Mouse (Mus musculus) midbrain, embryonic 16.5 days (tissue): ENCODE data around the gene Mpp3. TPM values are rescaled to one million over a fixed set of nuclear protein-coding genes. Genes with fewer than 3 reads are reported as not detected.

ENCODE experiments used
- ATAC-seq: fragments of 200-750 bp; cut with Nextera tagmentation; 2 replicates; pipeline ENCODE4 v1.8.0; 2017; ENCODE audit warnings: moderate TSS enrichment
- H3K27ac ChIP-seq: fragments of 300-500 bp; sonication (generic); 2 replicates; pipeline ENCODE4 v1.5.1; 2014; ENCODE audit warnings: mild to moderate bottlenecking, low read length, mixed read lengths
- H3K27me3 ChIP-seq: fragments of 300-500 bp; sonication (generic); 2 replicates; pipeline ENCODE4 v1.6.1; 2014; ENCODE audit warnings: low read depth, low read length, mixed read lengths; ENCODE audit not compliant: control insufficient read depth, insufficient read depth
- H3K36me3 ChIP-seq: fragments of 300-500 bp; sonication (generic); 2 replicates; pipeline ENCODE4 v1.6.1; 2014; ENCODE audit warnings: mild to moderate bottlenecking, low read length, moderate library complexity, mixed read lengths; ENCODE audit not compliant: control insufficient read depth, insufficient read depth
- H3K4me1 ChIP-seq: fragments of 300-500 bp; sonication (generic); 2 replicates; pipeline ENCODE4 v1.6.1; 2014; ENCODE audit warnings: mild to moderate bottlenecking, low read length, mixed read lengths; ENCODE audit not compliant: control insufficient read depth, insufficient read depth
- H3K4me2 ChIP-seq: fragments of 300-500 bp; sonication (generic); 2 replicates; pipeline ENCODE4 v1.6.1; 2014; ENCODE audit warnings: mild to moderate bottlenecking, low read length, mixed read lengths
- H3K4me3 ChIP-seq: fragments of 300-500 bp; sonication (generic); 2 replicates; pipeline ENCODE4 v1.5.1; 2014; ENCODE audit warnings: low read depth, mild to moderate bottlenecking, low read length, moderate library complexity, mixed read lengths
- H3K9ac ChIP-seq: fragments of 300-500 bp; sonication (generic); 2 replicates; pipeline ENCODE4 v1.6.1; 2014; ENCODE audit warnings: low read depth, low read length, mixed read lengths
- H3K9me3 ChIP-seq: fragments of 300-500 bp; sonication (generic); replicated peaks from 2 replicates; pipeline ENCODE4 v1.6.1; 2014; ENCODE audit warnings: mild to moderate bottlenecking, low read length, mixed read lengths; ENCODE audit not compliant: control insufficient read depth, poor library complexity, severe bottlenecking
- WGBS: fragments of 180-500 bp; shearing (Covaris S2); extraction: QIAGEN DNeasy Blood & Tissue Kit; methylation state at CpG from one replicate; pipeline ENCODE4 v1.1.7; 2014; 5-methylcytosine and 5-hydroxymethylcytosine counted together
- polyA plus RNA-seq: library from polyadenylated mRNA; unstranded; fragments of >200 nt; fragmentation: Nextera tagmentation; extraction: Ambion mirVana; gene quantifications from 2 replicates; pipeline ENCODE4 v1.2.1, GENCODE M21; 2015

Gene Mpp3
- polyA plus RNA-seq, 1 experiment from 2014 or later, result 64.6 TPM

DNA sequence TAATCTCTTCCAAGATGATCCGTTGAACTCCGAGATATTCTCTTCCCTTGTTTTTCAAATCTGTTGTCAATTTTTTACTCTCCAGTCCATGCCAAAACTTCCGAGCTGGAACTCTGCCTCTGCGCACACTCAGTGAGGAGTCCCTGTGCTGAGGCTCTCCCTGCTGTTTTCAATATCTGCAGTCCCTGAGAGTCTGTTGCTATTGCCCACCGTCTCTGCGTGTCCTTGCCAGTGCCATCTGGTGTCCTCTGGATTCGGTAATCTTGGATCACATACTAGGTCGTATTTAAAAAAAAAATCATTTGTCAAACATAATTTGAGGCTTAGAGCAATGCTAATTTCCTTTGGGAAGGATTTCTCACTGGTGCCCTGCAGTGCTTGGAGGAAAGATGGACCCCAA lies 6.6 kb upstream of the Mpp3 start:
- Histone ChIP-seq H3K27me3 (no peaks in the 10 kb centered on the region), H3K9me3 (no peaks in the 10 kb centered on the region), H3K36me3 (no peaks in the 10 kb centered on the region), H3K4me3 (no peak overlapping the region), H3K27ac (no peak overlapping the region), H3K4me2 (no peak overlapping the region), H3K4me1 (0 out of 2 replicates have a peak, but pooled peaks cover 2% of the 10 kb centered on the region), H3K9ac (no peak overlapping the region)
- WGBS, result 46% methylated on average over 8 of the region's 8 CpGs
- ATAC-seq, result no peak

DNA sequence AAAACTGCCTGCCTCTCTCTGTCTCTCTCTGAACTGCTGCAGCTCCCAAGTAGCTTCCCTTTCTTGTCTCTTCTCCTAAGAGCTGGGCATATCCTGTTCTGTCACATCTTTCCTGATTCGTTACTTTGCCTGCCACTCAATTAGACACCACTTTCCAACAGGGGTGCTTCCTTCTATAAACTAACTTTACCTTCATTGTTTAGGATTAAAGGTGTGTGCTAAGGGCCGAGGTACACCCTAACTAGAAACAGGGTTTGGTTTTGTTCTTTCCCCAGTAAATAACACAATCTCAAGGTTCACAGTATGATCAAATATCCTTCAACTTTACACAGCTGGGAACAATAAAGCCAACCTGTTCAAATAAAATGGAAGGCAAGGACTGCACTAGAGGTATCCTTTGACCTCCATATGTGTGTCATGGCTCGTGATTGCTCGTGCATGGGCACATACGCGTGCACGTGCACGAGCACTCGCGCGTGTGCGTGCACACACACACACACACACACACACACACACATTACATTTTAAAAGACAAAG lies 4.9 kb upstream of the Mpp3 start:
- no peak overlapping the region for H3K4me2 ChIP-seq
- H3K9ac ChIP-seq, result no peak overlapping the region
- H3K27me3 ChIP-seq, result no peaks in the 10 kb centered on the region
- ATAC-seq, result no peak
- H3K4me3 ChIP-seq, result no peak overlapping the region
- WGBS, result 95% methylated on average over 12 of the region's 12 CpGs
- H3K36me3 ChIP-seq, result no peaks in the 10 kb centered on the region
- no peaks in the 10 kb centered on the region for H3K9me3 ChIP-seq
- H3K27ac ChIP-seq, result no peak overlapping the region
- H3K4me1 ChIP-seq, result peaks cover 6% of the 10 kb centered on the region

- Histone ChIP-seq H3K27me3 (no peaks in the 10 kb centered on the region), H3K4me1 (peaks cover 10% of the 10 kb centered on the region), H3K27ac (no peak overlapping the region), H3K36me3 (no peaks in the 10 kb centered on the region), H3K9ac (no peak overlapping the region), H3K4me2 (no peak overlapping the region), H3K9me3 (no peaks in the 10 kb centered on the region), H3K4me3 (no peak overlapping the region)
- no peak for ATAC-seq
- 78% methylated on average over 7 of the region's 7 CpGs for WGBS
Observed at GRCm38 (mm10) chr11:102031149-102031548, 2.9 kb upstream of the Mpp3 start.

DNA sequence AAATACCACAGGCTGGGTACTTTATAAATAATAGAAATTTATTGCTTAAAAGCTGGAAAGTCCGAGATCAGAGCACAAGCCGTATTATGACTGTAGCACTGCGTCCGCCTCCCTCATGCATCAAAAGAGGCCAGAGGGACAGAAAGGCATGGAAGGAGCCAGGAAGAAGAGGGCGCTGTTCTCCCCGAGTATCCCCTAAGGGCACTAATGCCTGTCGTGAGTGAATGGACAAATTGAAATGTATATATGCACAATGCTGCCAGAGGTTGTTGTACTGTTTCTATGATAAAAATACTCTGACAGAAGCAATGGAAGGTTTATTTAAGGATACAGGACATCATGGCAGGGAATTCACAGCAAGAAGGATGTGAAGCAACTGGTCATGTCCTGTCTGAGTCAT lies 1.7 kb upstream of the Mpp3 start:
- H3K9me3 ChIP-seq, result no peaks in the 10 kb centered on the region
- no peak overlapping the region for H3K9ac ChIP-seq
- WGBS, result 25% methylated on average over 7 of the region's 7 CpGs
- no peaks in the 10 kb centered on the region for H3K36me3 ChIP-seq
- H3K4me1 ChIP-seq, result peaks cover 20% of the 10 kb centered on the region
- H3K27me3 ChIP-seq, result no peaks in the 10 kb centered on the region
- H3K4me3 ChIP-seq, result no peak overlapping the region
- no peak overlapping the region for H3K27ac ChIP-seq
- ATAC-seq, result no peak
- no peak overlapping the region for H3K4me2 ChIP-seq

GRCm38 (mm10) chr11:102029304-102029703 lies 1.0 kb upstream of the Mpp3 start:
- H3K4me3 ChIP-seq, result no peak overlapping the region
- no peaks in the 10 kb centered on the region for H3K27me3 ChIP-seq
- no peaks in the 10 kb centered on the region for H3K36me3 ChIP-seq
- no peak overlapping the region for H3K9ac ChIP-seq
- no peaks in the 10 kb centered on the region for H3K9me3 ChIP-seq
- H3K4me1 ChIP-seq, result peaks cover 23% of the 10 kb centered on the region
- H3K4me2 ChIP-seq, result no peak overlapping the region
- ATAC-seq, result no peak
- WGBS, result 86% methylated on average over 4 of the region's 4 CpGs
- no peak overlapping the region for H3K27ac ChIP-seq

- Histone ChIP-seq H3K27ac (peak overlapping the region; percentile 86), H3K4me3 (peak overlapping the region; percentile 66), H3K27me3 (no peaks in the 10 kb centered on the region), H3K36me3 (no peaks in the 10 kb centered on the region; the same call in 1 of the 2 replicates), H3K9ac (peak overlapping the region; percentile 83), H3K4me2 (peak overlapping the region; percentile 68), H3K4me1 (peaks cover 25% of the 10 kb centered on the region), H3K9me3 (no peaks in the 10 kb centered on the region)
- WGBS, result 3% methylated on average over 12 of the region's 12 CpGs
- ATAC-seq, result peak; percentile 62
Observed at GRCm38 (mm10) chr11:102027361-102028017, 772 bp downstream of the Mpp3 start.

GRCm38 (mm10) chr11:102026694-102027360 lies 1.4 kb downstream of the Mpp3 start:
- H3K4me3 ChIP-seq, result peak overlapping the region; percentile 66
- no peaks in the 10 kb centered on the region for H3K9me3 ChIP-seq
- H3K27ac ChIP-seq, result peak overlapping the region; percentile 86
- H3K36me3 ChIP-seq, result peaks cover 3% of the 10 kb centered on the region; the same call in 1 of the 2 replicates
- peak overlapping the region; percentile 83 for H3K9ac ChIP-seq
- WGBS, result under 1% methylated on average over 64 of the region's 73 CpGs
- H3K27me3 ChIP-seq, result no peaks in the 10 kb centered on the region
- H3K4me2 ChIP-seq, result peak overlapping the region; percentile 68
- ATAC-seq, result peak; percentile 86
- H3K4me1 ChIP-seq, result peaks cover 25% of the 10 kb centered on the region

- Histone ChIP-seq H3K4me1 (peaks cover 25% of the 10 kb centered on the region), H3K4me2 (peak overlapping the region; percentile 68), H3K4me3 (peak overlapping the region; percentile 66), H3K9me3 (no peaks in the 10 kb centered on the region), H3K36me3 (peaks cover 4% of the 10 kb centered on the region; the same call in 1 of the 2 replicates), H3K27ac (peak overlapping the region; percentile 86), H3K27me3 (no peaks in the 10 kb centered on the region), H3K9ac (peak overlapping the region; percentile 83)
- 3% methylated on average over 23 of the region's 23 CpGs for WGBS
- ATAC-seq, result peak; percentile 40
Observed at GRCm38 (mm10) chr11:102025991-102026660, 2.1 kb downstream of the Mpp3 start.
